Mouse (Mus musculus) forebrain, embryonic 13.5 days (tissue): ENCODE data around the gene Rab4a. TPM values are rescaled to one million over a fixed set of nuclear protein-coding genes. Genes with fewer than 3 reads are reported as not detected.

ENCODE experiments used
- ATAC-seq: fragments of 200-750 bp; cut with Nextera tagmentation; 2 replicates; pipeline ENCODE4 v1.8.0; 2017
- H3K27ac ChIP-seq: fragments of 300-500 bp; sonication (generic); 2 replicates; pipeline ENCODE4 v1.5.1; 2015; ENCODE audit warnings: inconsistent platforms, mild to moderate bottlenecking, moderate library complexity
- H3K27me3 ChIP-seq: fragments of 300-500 bp; sonication (generic); 2 replicates; pipeline ENCODE4 v1.6.1; 2015; ENCODE audit warnings: mild to moderate bottlenecking, inconsistent platforms
- H3K36me3 ChIP-seq: fragments of 300-500 bp; sonication (generic); 2 replicates; pipeline ENCODE4 v1.6.1; 2015; ENCODE audit warnings: mild to moderate bottlenecking, inconsistent platforms; ENCODE audit not compliant: poor library complexity, severe bottlenecking
- H3K4me1 ChIP-seq: fragments of 300-500 bp; sonication (generic); 2 replicates; pipeline ENCODE4 v1.6.1; 2015; ENCODE audit warnings: inconsistent platforms
- H3K4me2 ChIP-seq: fragments of 300-500 bp; sonication (generic); 2 replicates; pipeline ENCODE4 v1.6.1; 2015; ENCODE audit warnings: inconsistent platforms, mild to moderate bottlenecking, moderate library complexity
- H3K4me3 ChIP-seq: fragments of 300-500 bp; sonication (generic); 2 replicates; pipeline ENCODE4 v1.5.1; 2015; ENCODE audit warnings: mild to moderate bottlenecking, inconsistent platforms
- H3K9ac ChIP-seq: fragments of 300-500 bp; sonication (generic); 2 replicates; pipeline ENCODE4 v1.6.1; 2015; ENCODE audit warnings: mild to moderate bottlenecking, inconsistent platforms
- H3K9me3 ChIP-seq: fragments of 300-500 bp; sonication (generic); replicated peaks from 2 replicates; pipeline ENCODE4 v1.6.1; 2016; ENCODE audit warnings: inconsistent platforms
- WGBS: fragments of 180-500 bp; shearing (Covaris S2); methylation state at CpG from one replicate; pipeline ENCODE4 v1.1.7; 2015; 5-methylcytosine and 5-hydroxymethylcytosine counted together
- polyA plus RNA-seq: library from polyadenylated mRNA; unstranded; fragments of >200 nt; fragmentation: Nextera tagmentation; extraction: Ambion mirVana; gene quantifications from 2 replicates; pipeline ENCODE4 v1.2.1, GENCODE M21; 2015

Rab4a gene
- polyA plus RNA-seq, 1 experiment from 2014 or later, result 72.2 TPM

GRCm38 (mm10) chr8:123882412-123882811, 76.6 kb downstream of the Rab4a start:
- Histone ChIP-seq H3K36me3 (no peaks in the 10 kb centered on the region), H3K9ac (no peak overlapping the region), H3K9me3 (no peaks in the 10 kb centered on the region), H3K27ac (no peak overlapping the region), H3K4me3 (no peak overlapping the region), H3K4me2 (no peak overlapping the region), H3K4me1 (peaks cover 14% of the 10 kb centered on the region), H3K27me3 (peaks cover 8% of the 10 kb centered on the region)
- no peak for ATAC-seq
- WGBS, result 73% methylated on average over 2 of the region's 2 CpGs

GRCm38 (mm10) chr8:123883094-123883493, 77.3 kb downstream of the Rab4a start:
- Histone ChIP-seq H3K9ac (no peak overlapping the region), H3K27ac (no peak overlapping the region), H3K9me3 (no peaks in the 10 kb centered on the region), H3K4me2 (no peak overlapping the region), H3K4me1 (peaks cover 14% of the 10 kb centered on the region), H3K27me3 (peaks cover 8% of the 10 kb centered on the region), H3K36me3 (no peaks in the 10 kb centered on the region), H3K4me3 (no peak overlapping the region)
- ATAC-seq, result no peak
- WGBS, result 72% methylated on average over 4 of the region's 4 CpGs

Other genes with a start within 250 kb of the Rab4a start
- 8.3 and 8.9 TPM in 2 replicates for gene Rhou, start 152.1 kb upstream of the Rab4a start, polyA plus RNA-seq
- 6.4 and 7.4 TPM in 2 replicates for gene Ccsap, start 54.2 kb downstream of the Rab4a start, polyA plus RNA-seq
- 1.7 and 3.1 TPM in 2 replicates for gene Acta1, start 88.8 kb downstream of the Rab4a start, polyA plus RNA-seq
- gene Nup133, start 143.3 kb downstream of the Rab4a start, polyA plus RNA-seq, result 38.5 and 42.6 TPM in 2 replicates
- gene Abcb10, start 177.1 kb downstream of the Rab4a start, polyA plus RNA-seq, result 8.5 and 9.1 TPM in 2 replicates
- gene Taf5l, start 215.4 kb downstream of the Rab4a start, polyA plus RNA-seq, result 27.5 and 30.9 TPM in 2 replicates
- gene Urb2, start 215.5 kb downstream of the Rab4a start, polyA plus RNA-seq, result 3.2 and 3.5 TPM in 2 replicates